Mouse (Mus musculus) erythroblast, embryonic 14.5 days (primary cell): ENCODE results near the gene Oaz3.

Experiments
- GATA1 ChIP-seq: IDR thresholded peaks from 2 replicates; pipeline ENCODE4 v1.6.1; 2012; ENCODE audit warnings: low read length, inconsistent platforms, mixed read lengths
- TAL1 ChIP-seq: IDR thresholded peaks from 3 replicates; pipeline ENCODE4 v1.6.1; 2012; ENCODE audit warnings: low read length, inconsistent platforms, mixed read lengths

- TF ChIP-seq TAL1 (no peak), GATA1 (no peak)
Observed at GRCm38 (mm10) chr3:94477981-94478422, 34.3 kb upstream of the Oaz3 start, which contains the start of gene Celf3.
